Mouse (Mus musculus) embryonic fibroblast, embryonic 13.5 days (primary cell): ENCODE data around the gene Krtap19-4.

Experiments used
- CTCF ChIP-seq: IDR thresholded peaks from 2 replicates; pipeline ENCODE4 v1.5.1; 2011; ENCODE audit warnings: mild to moderate bottlenecking, control low read depth, low read length, moderate library complexity, borderline replicate concordance; ENCODE audit not compliant: insufficient read depth
- POLR2A ChIP-seq: IDR thresholded peaks from 2 replicates; pipeline ENCODE4 v1.6.1; 2011; ENCODE audit warnings: low read depth, mild to moderate bottlenecking, control low read depth, low read length, moderate library complexity

DNA sequence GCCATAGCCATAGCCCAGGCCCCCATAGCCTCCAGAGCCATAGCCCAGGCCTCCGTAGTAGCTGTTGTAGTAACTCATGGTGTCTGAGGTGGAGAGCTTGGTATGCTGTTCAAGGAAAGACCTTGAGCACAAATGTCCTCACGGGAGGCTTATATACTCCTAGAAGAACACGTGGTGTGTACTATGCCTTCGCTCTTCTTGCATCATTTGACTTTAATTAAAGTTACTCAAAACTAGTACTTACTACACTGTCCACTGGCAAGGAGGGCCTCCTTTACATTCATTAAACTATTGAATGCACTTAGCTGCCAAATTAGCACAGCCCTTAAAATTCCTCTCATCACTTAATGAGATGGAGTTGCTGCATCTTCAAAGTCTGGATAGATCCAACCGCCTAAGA lies at the start of gene Krtap19-4:
- no peak for TF ChIP-seq CTCF
- no peak for TF ChIP-seq POLR2A
